In the genomic region with DNA sequence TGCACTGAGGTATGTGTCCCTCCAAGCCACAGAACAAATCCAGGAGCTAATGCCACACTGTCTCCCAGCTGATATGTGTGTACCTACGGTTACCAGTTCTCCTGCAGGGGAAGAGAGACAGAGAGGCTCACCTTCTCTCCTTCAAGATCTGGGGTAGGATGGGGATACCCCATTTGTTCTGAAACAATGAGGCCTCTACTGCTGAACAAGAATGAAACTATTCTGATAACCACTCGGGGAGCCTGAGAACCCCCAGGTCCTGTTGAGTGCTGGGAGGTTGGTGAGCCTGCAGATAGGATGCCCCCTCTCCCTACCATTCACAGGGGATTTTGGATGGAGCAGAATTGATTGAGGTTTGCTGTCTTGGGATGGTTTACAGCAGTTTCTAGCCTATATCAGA, we compare ENCODE assay signal across 13 mouse cellular contexts.
"Had no signal": no experiment of that assay in that cellular context is flagged by ENCODE, and none has a peak within 500 bp of the region (broad histone marks: within the 10 kb centered on the region; RNA-seq: fewer than 3 reads in every experiment).

No protein-coding gene starts in this region.

- DNase-seq: gastrocnemius, postnatal 14 days; gastrocnemius, postnatal 36 days; heart, adult 18-20 months; heart, postnatal 10 days; heart, postnatal 4 days; kidney, adult 11 months; kidney, adult 2 months; kidney, adult 9 months; kidney, postnatal 14 days; kidney, postnatal 36 days; layer of hippocampus, adult 9-11 months; liver; liver, embryonic 13.5 days had no signal
